Mouse (Mus musculus) fibroblast of lung, adult 2 months (primary cell): ENCODE results near the gene Acrbp.

Experiments
- DNase-seq: peaks from one replicate; pipeline ENCODE4 v3.0.0-alpha.2; 2011; ENCODE audit warnings: low read depth

Gene Acrbp

DNA sequence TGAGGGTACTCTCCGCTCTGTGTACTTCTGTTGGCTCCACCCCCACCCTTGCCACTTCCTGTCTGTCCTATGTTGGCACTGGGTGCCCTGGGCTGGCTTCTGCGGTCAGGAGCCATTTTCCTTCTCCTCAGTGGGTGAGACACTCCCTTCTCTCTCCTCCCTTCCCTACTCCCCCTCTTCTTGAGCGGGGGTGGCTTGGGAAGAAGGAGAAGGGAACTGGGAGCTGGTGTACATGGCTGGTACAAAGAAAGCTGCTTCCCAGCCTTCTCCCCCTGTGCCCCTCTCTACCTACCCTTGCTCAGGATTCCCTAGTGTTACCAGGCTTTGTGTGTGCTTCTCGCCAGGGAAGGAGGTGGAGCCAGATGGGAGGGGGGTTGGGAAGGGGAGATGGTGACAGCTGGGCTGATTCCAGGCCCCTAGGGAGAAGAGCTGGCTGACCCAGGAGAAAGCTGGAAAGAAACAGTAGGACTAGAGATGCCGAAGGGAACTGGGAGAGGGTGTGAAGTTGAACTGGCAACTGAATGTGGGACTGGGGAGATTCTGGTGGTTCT lies 50.0 kb downstream of the Acrbp start:
- no peak for DNase-seq

GRCm38 (mm10) chr6:125101444-125101843 lies 52.0 kb downstream of the Acrbp start:
- no peak for DNase-seq

DNA sequence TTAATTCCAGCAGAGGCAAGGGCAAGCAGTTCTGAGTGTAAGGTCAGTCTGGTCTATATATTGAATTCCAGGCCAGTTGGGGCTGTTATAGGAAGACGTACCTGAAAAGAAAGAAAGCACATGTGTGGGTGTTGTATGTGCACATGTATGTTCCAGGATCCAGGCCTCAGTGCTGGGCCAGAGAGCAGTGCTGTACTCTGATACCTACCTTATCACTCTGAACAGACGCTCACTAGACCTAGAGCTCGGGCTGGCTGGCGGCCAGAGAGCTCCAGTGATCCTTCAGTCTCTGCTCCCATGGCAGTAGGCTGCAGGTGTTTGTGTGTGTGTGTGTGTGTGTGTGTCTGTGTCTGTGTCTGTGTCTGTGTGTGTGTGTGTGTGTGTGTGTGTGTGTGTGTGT lies 54.7 kb downstream of the Acrbp start:
- no peak for DNase-seq

GRCm38 (mm10) chr6:125107705-125108104 lies 58.2 kb downstream of the Acrbp start:
- DNase-seq: no peak

GRCm38 (mm10) chr6:125109371-125109770 lies 59.9 kb downstream of the Acrbp start:
- DNase-seq: no peak

DNA sequence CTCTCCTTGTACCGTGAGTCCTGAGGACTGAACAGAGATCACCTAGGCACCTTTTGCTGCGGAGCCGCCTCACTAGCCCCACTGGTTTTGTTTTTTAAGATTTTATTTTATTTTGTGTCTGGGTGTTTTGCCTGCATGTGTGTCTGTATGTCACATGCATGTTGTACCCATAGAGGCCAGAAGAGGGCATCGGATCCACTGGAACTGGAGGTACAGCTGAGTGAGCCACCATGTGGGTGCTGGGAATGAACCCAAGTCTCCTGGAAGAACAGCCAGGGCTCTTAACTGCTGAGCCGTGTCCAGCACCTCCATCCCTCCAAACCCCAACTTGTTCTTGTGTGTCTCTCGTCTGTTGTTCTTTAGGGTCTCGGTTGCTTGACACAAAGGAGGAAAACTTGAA lies 61.4 kb downstream of the Acrbp start:
- DNase-seq: no peak

- no peak for DNase-seq
Measured at GRCm38 (mm10) chr6:125112553-125112952, 63.1 kb downstream of the Acrbp start.
